Mouse (Mus musculus): ENCODE data around the gene Sdhaf3. TPM values are rescaled to one million over a fixed set of nuclear protein-coding genes. Genes with fewer than 3 reads are reported as not detected.

Sdhaf3 gene
- total and polyA plus RNA-seq, 3 experiments = 6.0 to 11.6 (median 8.8) TPM

DNA sequence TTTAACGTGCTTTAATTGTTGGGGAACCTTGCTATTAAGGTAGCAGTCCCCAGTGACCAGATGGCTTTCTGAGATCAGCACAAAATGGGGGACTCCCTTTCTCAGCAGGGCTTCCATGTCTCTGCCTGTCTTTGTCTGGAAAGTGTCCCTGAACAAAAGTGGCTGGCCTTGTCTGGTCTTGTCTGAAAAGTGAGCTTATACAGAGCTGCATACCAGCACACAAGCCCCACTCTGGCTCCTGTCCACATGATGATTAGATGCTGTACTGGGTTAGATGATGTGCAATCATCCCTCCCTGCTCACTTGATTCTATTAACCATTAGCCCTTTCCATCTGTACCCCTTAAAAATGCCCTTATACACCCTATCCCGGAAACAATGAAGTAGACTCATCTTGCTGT lies 129.7 kb downstream of the Sdhaf3 start:
- no peak overlapping the region for H3K4me3 ChIP-seq (replicated peaks in 1 of 3; ENCODE audit: low read depth in 2 of 3, low read length in 2 of 3, poor library complexity in 1 of 3)
- H3K27me3 ChIP-seq (replicated peaks) = no peaks in the 10 kb centered on the region
- no peak overlapping the region for H3K27ac ChIP-seq (ENCODE audit: insufficient read depth, low read depth)
- dilution Hi-C loops (cut with MboI; ENCODE audit: extremely low pct_ligation_motif_present, extremely low pct_unique_long_range_greater_than_20kb, low sequenced_read_pairs) (no loop called here), in situ Hi-C loops (cut with MboI; ENCODE audit: low pct_ligation_motif_present, low pct_unique_long_range_greater_than_20kb, low sequenced_read_pairs) (no loop called here)
- H3K79me2 ChIP-seq (replicated peaks; ENCODE audit: control insufficient read depth, extremely low read depth, insufficient read depth, poor library complexity, severe bottlenecking) = no peaks in the 10 kb centered on the region
- no peak overlapping the region for H3K4me2 ChIP-seq (ENCODE audit: insufficient read depth, low read depth, poor library complexity, severe bottlenecking)
- no peaks in the 10 kb centered on the region for H3K36me3 ChIP-seq (replicated peaks in 1 of 2; ENCODE audit: control insufficient read depth in 1 of 2, insufficient read depth in 1 of 2, low read length in 1 of 2)
- H3K9ac ChIP-seq (ENCODE audit: insufficient read depth, low read depth) = no peak overlapping the region
- TF ChIP-seq TBP (conservative IDR thresholded peaks at IDR 0.05; ENCODE audit: low read depth, low read length) (no peak), ZMIZ1 (IDR thresholded peaks at IDR 0.05; ENCODE audit: low read depth, low read length) (no peak), KAT2A (IDR thresholded peaks at IDR 0.05; ENCODE audit: insufficient replicate concordance, low read length) (no peak), ELF1 (IDR thresholded peaks at IDR 0.05; ENCODE audit: low read depth, low read length) (no peak), MYC (IDR thresholded peaks at IDR 0.05; ENCODE audit: low read depth, low read length) (no peak), CHD2 (IDR thresholded peaks at IDR 0.05; ENCODE audit: low read length) (no peak), ETS1 (conservative IDR thresholded peaks at IDR 0.05; ENCODE audit: low read depth, low read length) (no peak), UBTF (IDR thresholded peaks at IDR 0.05; ENCODE audit: low read depth, low read length) (no peak), GABPA (IDR thresholded peaks at IDR 0.05; ENCODE audit: insufficient replicate concordance, low read depth, low read length) (no peak), ZC3H11A (IDR thresholded peaks at IDR 0.05; ENCODE audit: low read depth, low read length) (no peak), POLR2AphosphoS2 (IDR thresholded peaks at IDR 0.05; ENCODE audit: low read depth, low read length) (no peak)
- no peaks in the 10 kb centered on the region for H3K9me3 ChIP-seq (replicated peaks; ENCODE audit: low read length)
- DNase-seq (ENCODE audit: extremely low read depth) = no peak
- no peaks in the 10 kb centered on the region for H3K4me1 ChIP-seq (ENCODE audit: control insufficient read depth in 1 of 2, insufficient read depth in 2 of 2)

DNA sequence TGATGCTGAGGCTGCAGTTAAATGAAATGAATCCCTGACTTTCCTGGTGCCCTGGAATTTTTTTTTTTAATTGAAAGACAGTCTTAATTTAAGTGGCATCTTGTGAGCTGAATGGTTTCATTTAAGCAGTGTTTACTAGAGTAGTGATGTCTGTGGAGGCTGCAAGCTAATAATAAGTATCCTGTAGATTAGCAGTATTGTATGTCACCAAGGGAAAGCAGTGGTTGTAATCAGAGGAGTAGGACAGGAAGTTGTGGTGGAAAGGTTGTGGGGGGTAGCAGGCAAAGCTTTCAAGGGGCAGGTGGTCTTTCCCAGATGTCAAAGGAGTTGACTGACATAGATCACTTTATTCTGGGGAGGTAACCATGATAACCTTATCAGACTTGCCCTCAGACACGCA lies 136.3 kb downstream of the Sdhaf3 start:
- no peaks in the 10 kb centered on the region for H3K36me3 ChIP-seq (replicated peaks in 1 of 2; ENCODE audit: control insufficient read depth in 1 of 2, insufficient read depth in 1 of 2, low read length in 1 of 2)
- no peak overlapping the region for H3K4me3 ChIP-seq (replicated peaks in 1 of 3; ENCODE audit: low read depth in 2 of 3, low read length in 2 of 3, poor library complexity in 1 of 3)
- no peaks in the 10 kb centered on the region for H3K4me1 ChIP-seq (ENCODE audit: control insufficient read depth in 1 of 2, insufficient read depth in 2 of 2)
- no peak for TF ChIP-seq RCOR1 (conservative IDR thresholded peaks at IDR 0.05; ENCODE audit: low read depth, low read length)
- TF ChIP-seq NELFE (IDR thresholded peaks at IDR 0.05; ENCODE audit: low read depth, low read length) = no peak
- no peak for TF ChIP-seq ELF1 (IDR thresholded peaks at IDR 0.05; ENCODE audit: low read depth, low read length)
- TF ChIP-seq CTCF (conservative IDR thresholded peaks at IDR 0.05 in 1 of 2, IDR thresholded peaks at IDR 0.05 in 1 of 2; ENCODE audit: low read depth in 2 of 2, low read length in 2 of 2) = no peak
- no peak for TF ChIP-seq MAFK (IDR thresholded peaks at IDR 0.05; ENCODE audit: insufficient replicate concordance, low read length)
- no peak for TF ChIP-seq PAX5 (IDR thresholded peaks at IDR 0.05; ENCODE audit: low read length)
- TF ChIP-seq POLR2A (IDR thresholded peaks at IDR 0.05; ENCODE audit: low read depth, low read length) = no peak
- no peak for TF ChIP-seq MAZ (IDR thresholded peaks at IDR 0.05; ENCODE audit: low read depth, low read length)
- no peak for TF ChIP-seq KAT2A (IDR thresholded peaks at IDR 0.05; ENCODE audit: insufficient replicate concordance, low read length)
- no peak for TF ChIP-seq ZNF384 (IDR thresholded peaks at IDR 0.05; ENCODE audit: low read depth, low read length)
- TF ChIP-seq ETS1 (conservative IDR thresholded peaks at IDR 0.05; ENCODE audit: low read depth, low read length) = no peak
- no peak for TF ChIP-seq ZMIZ1 (IDR thresholded peaks at IDR 0.05; ENCODE audit: low read depth, low read length)
- TF ChIP-seq JUN (IDR thresholded peaks at IDR 0.05; ENCODE audit: insufficient read depth, low read depth, low read length) = no peak
- no peak for TF ChIP-seq IRF4 (IDR thresholded peaks at IDR 0.05; ENCODE audit: low read depth, low read length)
- no peak for TF ChIP-seq SIN3A (IDR thresholded peaks at IDR 0.05; ENCODE audit: low read length)
- TF ChIP-seq MAX (IDR thresholded peaks at IDR 0.05; ENCODE audit: low read length) = no peak
- no peak for TF ChIP-seq UBTF (IDR thresholded peaks at IDR 0.05; ENCODE audit: low read depth, low read length)
- no peak for TF ChIP-seq TCF12 (IDR thresholded peaks at IDR 0.05; ENCODE audit: low read depth, low read length)
- no peaks in the 10 kb centered on the region for H3K27me3 ChIP-seq (replicated peaks)
- H3K9ac ChIP-seq (ENCODE audit: insufficient read depth, low read depth) = no peak overlapping the region
- H3K79me2 ChIP-seq (replicated peaks; ENCODE audit: control insufficient read depth, extremely low read depth, insufficient read depth, poor library complexity, severe bottlenecking) = no peaks in the 10 kb centered on the region
- H3K4me2 ChIP-seq (ENCODE audit: insufficient read depth, low read depth, poor library complexity, severe bottlenecking) = no peak overlapping the region
- no peaks in the 10 kb centered on the region for H3K9me3 ChIP-seq (replicated peaks; ENCODE audit: low read length)
- H3K27ac ChIP-seq (ENCODE audit: insufficient read depth, low read depth) = no peak overlapping the region
- DNase-seq (ENCODE audit: extremely low read depth) = no peak
- in situ Hi-C loops (cut with MboI; ENCODE audit: low pct_ligation_motif_present, low pct_unique_long_range_greater_than_20kb, low sequenced_read_pairs) (no loop called here), dilution Hi-C loops (cut with MboI; ENCODE audit: extremely low pct_ligation_motif_present, extremely low pct_unique_long_range_greater_than_20kb, low sequenced_read_pairs) (no loop called here)

Data from CH12.LX (cell line).